Mouse (Mus musculus): ENCODE results near the gene Unc45a.

The Unc45a gene

GRCm38 (mm10) chr7:80340793-80341192 is at the start of gene Unc45a:
TSS of gene Unc45a (minus strand) at chr7:80341005.
- peak in 1 of 2 experiments; percentile 49 for DNase-seq (ENCODE audit: low spot score in 2 of 2)

DNA sequence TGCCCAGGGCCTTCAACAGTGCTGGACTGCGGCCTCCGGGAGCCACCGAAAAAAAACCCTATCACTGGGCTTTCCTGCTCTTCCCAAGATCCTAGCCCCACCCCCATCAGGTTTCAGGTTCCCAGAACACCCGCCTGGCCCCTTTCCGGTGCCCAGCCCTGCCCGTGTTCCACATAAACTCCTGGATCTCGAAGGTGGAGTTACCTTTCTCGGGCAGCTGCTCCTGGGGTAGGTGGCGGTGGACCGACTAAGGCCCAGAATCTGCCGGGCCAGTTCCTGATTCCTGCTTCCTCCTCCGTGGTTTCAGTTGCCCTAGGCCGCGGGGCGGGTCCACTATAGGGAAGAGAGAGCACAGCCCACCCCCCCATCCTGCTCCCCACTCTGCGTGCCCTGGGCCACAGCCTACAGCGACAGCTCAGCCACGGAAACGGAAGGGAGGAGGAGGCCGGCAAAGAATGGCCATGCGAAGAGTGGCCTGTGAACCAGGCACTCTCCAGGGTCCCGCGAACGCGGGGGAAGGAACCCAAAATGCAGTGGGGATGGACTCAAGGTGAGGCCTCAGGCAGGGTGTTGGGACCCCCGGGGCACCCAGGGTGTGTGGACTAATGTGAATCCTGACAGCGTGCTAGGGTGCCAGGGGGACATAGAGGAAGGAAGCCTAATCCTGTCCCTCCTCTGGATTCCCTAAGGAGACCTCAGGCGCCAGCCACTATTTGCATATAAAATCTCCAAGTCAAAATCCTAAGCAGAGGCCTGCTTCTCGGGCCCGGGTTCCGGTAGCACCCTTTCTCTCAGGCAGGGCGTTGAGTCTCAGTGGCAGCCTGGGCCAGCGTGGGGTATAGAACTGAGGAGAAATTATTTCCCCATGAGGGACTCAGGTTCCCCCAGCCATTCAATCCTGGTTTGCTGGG is 47.1 kb upstream of the Unc45a start, which contains the start of gene Fes:
Gene Fes, minus strand, starts transcription at position 314 of the 911 bp plus-strand sequence.
- no peak for DNase-seq (ENCODE audit: low spot score in 2 of 2)

DNA sequence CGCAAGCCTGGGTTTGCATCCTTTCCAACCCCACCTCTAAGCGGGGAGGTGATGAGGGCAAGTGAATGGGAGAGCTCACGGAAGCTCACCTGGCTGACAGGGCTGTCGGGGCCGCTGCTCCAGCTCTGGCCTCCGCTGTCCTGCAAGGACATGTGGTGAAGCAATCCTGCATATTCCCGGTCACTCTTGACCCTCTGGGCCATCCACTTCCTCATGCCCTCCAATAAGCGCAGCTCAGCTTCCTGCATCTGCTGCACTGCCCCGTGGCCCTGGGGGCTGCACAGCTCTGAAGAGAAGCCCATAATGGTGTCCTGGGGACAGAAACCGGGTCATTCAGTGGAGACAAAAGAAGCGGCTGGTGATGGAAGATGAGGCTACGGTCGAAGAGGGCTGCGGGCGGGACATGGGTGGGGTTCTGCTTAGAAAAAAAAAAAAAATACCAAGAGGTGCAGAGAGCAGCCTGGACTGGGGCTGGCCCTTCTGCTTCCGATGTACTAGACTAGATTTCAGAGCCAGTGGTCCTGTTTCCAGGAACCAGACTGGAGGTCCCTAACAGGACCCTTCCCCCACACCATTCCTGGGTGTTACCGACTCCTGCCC is 46.3 kb upstream of the Unc45a start:
- DNase-seq (ENCODE audit: low spot score in 2 of 2): no peak

GRCm38 (mm10) chr7:80386235-80386930 is 45.6 kb upstream of the Unc45a start:
- DNase-seq (ENCODE audit: low spot score in 2 of 2): peak; percentile 65 to 77

DNA sequence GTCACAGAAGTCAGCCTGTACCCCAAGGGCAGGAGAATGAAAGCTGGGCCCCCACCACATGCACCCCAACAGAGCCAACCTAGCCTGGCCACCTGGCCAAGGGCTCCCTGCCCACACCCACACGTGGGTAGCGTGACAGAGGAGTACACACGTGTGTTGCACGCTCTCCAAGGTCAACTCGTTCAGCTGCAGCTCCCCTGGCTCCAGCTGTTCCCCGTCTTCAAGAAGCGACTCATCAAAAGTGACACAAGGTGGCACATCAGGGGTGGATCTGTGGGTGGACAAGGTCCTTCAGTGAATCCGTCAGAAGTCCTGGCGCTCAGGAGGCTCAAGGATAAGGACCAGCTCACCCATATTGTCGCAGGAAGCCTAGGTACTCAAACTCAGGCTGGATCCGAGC is 42.1 kb upstream of the Unc45a start:
- DNase-seq (ENCODE audit: low spot score in 2 of 2): no peak

DNA sequence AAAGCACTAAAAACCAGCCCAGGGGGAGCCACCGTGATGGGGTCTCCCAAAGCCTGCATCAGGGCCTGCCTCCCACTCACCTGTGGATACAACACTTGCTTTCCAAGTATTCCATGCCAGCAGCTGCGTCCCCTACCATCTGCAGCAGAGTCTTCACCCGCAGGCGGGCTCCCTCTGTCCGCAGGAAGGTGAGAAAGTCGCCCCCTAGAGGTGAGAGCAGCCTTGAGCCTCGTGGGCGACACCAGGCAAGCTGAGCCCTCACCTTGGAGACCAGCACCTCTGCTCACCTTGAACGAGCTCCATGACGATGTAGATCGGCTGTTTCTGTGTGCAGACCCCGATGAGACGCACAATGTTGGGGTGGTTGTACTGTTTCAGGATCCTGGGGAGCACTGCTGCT is 38.7 kb upstream of the Unc45a start:
- DNase-seq (ENCODE audit: low spot score in 2 of 2): no peak

DNA sequence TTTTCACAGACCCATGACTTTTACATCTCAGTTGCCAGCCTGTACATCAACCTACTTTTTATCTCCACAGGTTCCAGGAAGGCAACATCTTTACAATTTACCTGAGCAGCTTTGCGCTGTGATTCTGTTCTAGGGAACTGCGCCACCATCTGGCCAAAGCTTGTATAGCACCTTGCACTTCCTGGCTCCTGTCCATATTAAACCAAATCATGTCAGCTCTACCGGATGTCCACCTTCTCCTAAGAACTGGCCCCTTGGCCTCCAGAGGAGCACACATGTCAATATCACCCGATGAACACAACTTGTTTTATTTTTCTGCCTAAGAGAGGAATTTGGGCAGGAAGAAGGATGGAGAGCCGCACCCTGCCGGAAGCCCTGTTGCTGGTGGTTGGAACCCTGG is 36.7 kb upstream of the Unc45a start:
- no peak for DNase-seq (ENCODE audit: low spot score in 2 of 2)

- no peak for DNase-seq (ENCODE audit: low spot score in 2 of 2)
These were observed 35.4 kb upstream of the Unc45a start for GRCm38 (mm10) chr7:80376192-80376591.

DNA sequence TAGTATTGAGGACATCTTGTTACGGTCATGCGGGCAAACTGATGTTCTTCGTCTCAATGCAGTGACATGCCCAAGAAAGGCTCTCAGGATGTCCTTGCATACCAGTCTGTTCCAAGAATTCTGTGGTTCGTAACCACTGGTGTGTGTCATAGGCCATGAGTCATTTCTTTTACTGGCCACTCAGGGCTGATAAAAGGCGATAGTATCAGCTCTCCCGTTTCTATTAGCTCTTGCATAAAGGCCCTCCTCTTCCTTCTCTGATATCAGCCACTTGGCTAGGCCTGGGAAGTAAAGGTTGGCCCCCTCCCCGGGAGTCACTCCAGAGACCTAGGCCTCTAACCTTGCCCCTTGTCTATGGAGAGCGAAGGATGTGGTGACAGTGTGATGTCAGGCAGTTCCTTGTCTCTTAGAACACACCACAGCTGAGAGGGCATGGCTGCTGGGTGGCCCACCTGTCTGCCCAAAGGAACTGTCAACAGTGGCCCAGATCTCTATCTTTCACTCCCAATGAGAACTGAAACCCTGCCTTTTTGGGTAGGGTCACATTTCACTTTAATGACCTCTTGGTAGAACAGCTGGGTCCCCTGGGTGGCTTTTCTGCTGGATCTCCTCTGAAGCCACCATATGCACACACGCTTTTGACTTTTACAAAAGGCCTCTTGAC is 34.7 kb upstream of the Unc45a start:
- DNase-seq (ENCODE audit: low spot score in 2 of 2): no peak

GRCm38 (mm10) chr7:80374733-80375132 is 33.9 kb upstream of the Unc45a start:
- DNase-seq (ENCODE audit: low spot score in 2 of 2): no peak

GRCm38 (mm10) chr7:80374280-80374679 is 33.5 kb upstream of the Unc45a start:
- DNase-seq (ENCODE audit: low spot score in 2 of 2): no peak

DNA sequence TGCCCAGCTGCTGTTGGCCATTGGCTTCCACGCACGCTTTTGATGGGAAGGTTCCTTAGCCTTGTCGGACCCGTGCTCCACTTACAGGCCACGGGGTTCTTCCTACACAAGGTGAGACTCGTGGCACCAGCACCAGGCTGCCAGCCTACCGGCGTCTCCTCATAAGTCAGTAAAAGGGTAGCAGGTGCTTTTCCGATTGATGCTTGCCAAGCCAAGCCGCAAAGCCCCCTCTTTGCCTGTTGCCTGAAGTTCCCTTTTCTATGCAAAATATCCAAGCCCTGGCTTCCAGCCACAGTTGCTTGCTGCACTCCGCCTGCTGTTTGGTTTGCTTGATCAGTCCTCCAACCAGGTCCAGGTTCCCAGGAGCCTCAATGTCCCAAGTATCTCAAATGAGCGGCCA is 33.0 kb upstream of the Unc45a start:
- no peak for DNase-seq (ENCODE audit: low spot score in 2 of 2)

DNA sequence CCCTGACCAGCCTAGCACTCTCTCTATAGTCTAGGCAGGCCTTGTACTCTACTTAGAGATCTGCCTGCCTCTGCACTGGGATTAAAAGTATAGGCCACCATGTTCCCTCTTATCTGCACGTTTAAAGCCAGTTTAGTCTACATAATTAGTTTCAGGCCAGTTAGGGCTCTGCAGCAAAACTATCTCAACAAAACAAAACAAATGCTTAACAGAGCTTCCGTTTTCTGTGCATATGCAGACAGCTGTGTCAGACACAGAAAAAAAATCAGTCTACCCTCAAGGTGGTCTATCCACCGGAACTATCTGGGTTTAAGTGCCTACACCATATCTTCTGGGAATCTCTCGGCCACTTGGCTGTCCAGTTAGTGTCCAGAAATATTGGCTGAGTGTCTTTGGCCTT is 32.5 kb upstream of the Unc45a start:
- DNase-seq (ENCODE audit: low spot score in 2 of 2): no peak

DNA sequence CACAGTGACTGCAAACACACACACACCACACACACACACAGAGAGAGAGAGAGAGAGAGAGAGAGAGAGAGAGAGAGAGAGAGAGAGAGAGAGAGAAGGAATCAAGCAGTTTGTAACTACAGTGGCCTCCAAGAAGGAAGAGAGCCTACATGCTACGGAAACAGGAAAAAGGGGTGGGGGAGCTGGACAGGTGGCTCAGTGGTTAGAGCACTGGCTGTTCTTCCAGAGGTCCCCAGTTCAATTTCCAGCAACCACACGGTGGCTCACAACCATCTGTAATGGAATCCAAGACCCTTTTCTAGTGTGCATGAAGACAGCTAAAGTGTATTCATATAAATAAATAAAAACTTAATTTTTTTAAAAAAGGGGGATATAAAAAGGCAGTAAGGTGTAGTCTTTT is 31.9 kb upstream of the Unc45a start:
- DNase-seq (ENCODE audit: low spot score in 2 of 2): no peak

DNA sequence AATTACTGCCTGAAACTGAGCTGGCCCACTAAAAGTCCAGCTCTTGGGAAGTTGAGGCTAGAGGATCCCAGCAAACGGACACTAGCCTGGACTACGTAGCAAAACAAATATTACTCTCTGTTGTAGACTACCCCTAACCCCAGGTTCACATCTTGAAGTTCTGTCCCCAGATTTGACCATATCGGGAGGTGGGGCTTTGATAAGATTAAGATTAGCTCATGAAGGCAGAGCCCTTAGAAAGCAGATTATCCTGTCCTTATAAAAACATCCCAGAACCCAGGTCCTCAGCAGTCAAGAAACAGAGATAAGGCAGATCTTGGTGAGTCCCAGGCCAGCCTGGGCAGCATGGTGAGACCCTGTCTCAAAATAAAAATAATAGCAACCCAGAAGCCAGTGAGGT is 31.4 kb upstream of the Unc45a start:
- DNase-seq (ENCODE audit: low spot score in 2 of 2): no peak

GRCm38 (mm10) chr7:80371041-80371751 is 30.4 kb upstream of the Unc45a start, which contains the start of gene Man2a2:
TSS of gene Man2a2 (minus strand) at chr7:80371375.
- DNase-seq (ENCODE audit: low spot score in 2 of 2): peak; percentile 45 to 46

- peak; percentile 75 to 83 for DNase-seq (ENCODE audit: low spot score in 2 of 2)
These were observed 29.8 kb upstream of the Unc45a start for GRCm38 (mm10) chr7:80370649-80371040.

GRCm38 (mm10) chr7:80369967-80370431 is 29.2 kb upstream of the Unc45a start:
- no peak for DNase-seq (ENCODE audit: low spot score in 2 of 2)

DNA sequence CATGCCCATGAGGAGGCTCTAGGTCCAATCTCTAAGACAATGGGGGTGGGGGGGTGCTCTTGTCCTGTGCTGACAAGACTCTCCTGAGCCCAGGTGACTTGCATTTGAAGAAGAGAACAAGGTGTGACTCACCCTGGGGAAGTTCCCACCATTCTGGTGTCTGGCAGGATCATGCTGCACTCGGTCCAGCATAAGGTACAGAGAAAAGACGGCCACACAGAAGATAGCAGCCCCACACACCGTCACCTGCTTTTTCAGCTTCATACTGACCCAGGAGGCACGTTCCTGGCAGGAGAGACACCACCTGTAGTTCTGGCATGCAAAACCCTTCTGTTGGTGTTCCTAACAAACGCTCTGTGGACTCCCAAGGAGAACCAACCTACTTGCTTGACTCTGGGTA is 28.7 kb upstream of the Unc45a start:
- DNase-seq (ENCODE audit: low spot score in 2 of 2): no peak

- DNase-seq (ENCODE audit: low spot score in 2 of 2): no peak
These were observed 28.0 kb upstream of the Unc45a start for GRCm38 (mm10) chr7:80368635-80369421.
